Mouse (Mus musculus): ENCODE measurements around the gene Gm2115.

Gene Gm2115

GRCm38 (mm10) chr7:84528796-84529533 lies at the start of gene Gm2115:
Gene Gm2115 (plus strand): TSS chr7:84528954.
- DNase-seq (ENCODE audit: extremely low read depth, low read depth, low spot score): no peak

- no peak for DNase-seq (ENCODE audit: extremely low read depth, low read depth, low spot score)
Observed at GRCm38 (mm10) chr7:84483447-84484407, 45.0 kb upstream of the Gm2115 start.

- no peak for DNase-seq (ENCODE audit: extremely low read depth, low read depth, low spot score)
Observed at GRCm38 (mm10) chr7:84486485-84486884, 42.3 kb upstream of the Gm2115 start.

GRCm38 (mm10) chr7:84503163-84503562 lies 25.6 kb upstream of the Gm2115 start:
- DNase-seq (ENCODE audit: extremely low read depth, low read depth, low spot score): no peak

- DNase-seq (ENCODE audit: extremely low read depth, low read depth, low spot score): no peak
Observed at GRCm38 (mm10) chr7:84518533-84519198, 10.1 kb upstream of the Gm2115 start.

GRCm38 (mm10) chr7:84521329-84521728 lies 7.4 kb upstream of the Gm2115 start:
- DNase-seq (ENCODE audit: extremely low read depth, low read depth, low spot score): no peak

- no peak for DNase-seq (ENCODE audit: extremely low read depth, low read depth, low spot score)
Observed at GRCm38 (mm10) chr7:84522426-84522825, 6.3 kb upstream of the Gm2115 start.

GRCm38 (mm10) chr7:84526171-84526570 lies 2.6 kb upstream of the Gm2115 start:
- no peak for DNase-seq (ENCODE audit: extremely low read depth, low read depth, low spot score)

- DNase-seq (ENCODE audit: extremely low read depth, low read depth, low spot score): no peak
Observed at GRCm38 (mm10) chr7:84532795-84533194, 4.0 kb downstream of the Gm2115 start.

- DNase-seq (ENCODE audit: extremely low read depth, low read depth, low spot score): no peak
Observed at GRCm38 (mm10) chr7:84534632-84535031, 5.9 kb downstream of the Gm2115 start.

GRCm38 (mm10) chr7:84544946-84545345 lies 16.2 kb downstream of the Gm2115 start:
- no peak for DNase-seq (ENCODE audit: extremely low read depth, low read depth, low spot score)

- no peak for DNase-seq (ENCODE audit: extremely low read depth, low read depth, low spot score)
Observed at GRCm38 (mm10) chr7:84546667-84547066, 17.9 kb downstream of the Gm2115 start.

- DNase-seq (ENCODE audit: extremely low read depth, low read depth, low spot score): no peak
Observed at GRCm38 (mm10) chr7:84551472-84551871, 22.7 kb downstream of the Gm2115 start.

GRCm38 (mm10) chr7:84555294-84555693 lies 26.5 kb downstream of the Gm2115 start:
- no peak for DNase-seq (ENCODE audit: extremely low read depth, low read depth, low spot score)

GRCm38 (mm10) chr7:84557332-84557731 lies 28.6 kb downstream of the Gm2115 start:
- DNase-seq (ENCODE audit: extremely low read depth, low read depth, low spot score): no peak

- DNase-seq (ENCODE audit: extremely low read depth, low read depth, low spot score): no peak
Observed at GRCm38 (mm10) chr7:84560500-84560899, 31.7 kb downstream of the Gm2115 start.

- DNase-seq (ENCODE audit: extremely low read depth, low read depth, low spot score): no peak
Observed at GRCm38 (mm10) chr7:84564236-84564635, 35.5 kb downstream of the Gm2115 start.

- DNase-seq (ENCODE audit: extremely low read depth, low read depth, low spot score): no peak
Observed at GRCm38 (mm10) chr7:84566200-84566599, 37.4 kb downstream of the Gm2115 start.

GRCm38 (mm10) chr7:84577034-84577433 lies 48.3 kb downstream of the Gm2115 start:
- no peak for DNase-seq (ENCODE audit: extremely low read depth, low read depth, low spot score)

- DNase-seq (ENCODE audit: extremely low read depth, low read depth, low spot score): no peak
Observed at GRCm38 (mm10) chr7:84578841-84579240, 50.1 kb downstream of the Gm2115 start.

GRCm38 (mm10) chr7:84579769-84580168 lies 51.0 kb downstream of the Gm2115 start:
- no peak for DNase-seq (ENCODE audit: extremely low read depth, low read depth, low spot score)
